Mouse (Mus musculus): Measurements from ENCODE around the gene Itga8. TPM values are rescaled to one million over a fixed set of nuclear protein-coding genes. Genes with fewer than 3 reads are reported as not detected.

Itga8 gene
- polyA plus RNA-seq, 1 experiment = 0.91 TPM

DNA sequence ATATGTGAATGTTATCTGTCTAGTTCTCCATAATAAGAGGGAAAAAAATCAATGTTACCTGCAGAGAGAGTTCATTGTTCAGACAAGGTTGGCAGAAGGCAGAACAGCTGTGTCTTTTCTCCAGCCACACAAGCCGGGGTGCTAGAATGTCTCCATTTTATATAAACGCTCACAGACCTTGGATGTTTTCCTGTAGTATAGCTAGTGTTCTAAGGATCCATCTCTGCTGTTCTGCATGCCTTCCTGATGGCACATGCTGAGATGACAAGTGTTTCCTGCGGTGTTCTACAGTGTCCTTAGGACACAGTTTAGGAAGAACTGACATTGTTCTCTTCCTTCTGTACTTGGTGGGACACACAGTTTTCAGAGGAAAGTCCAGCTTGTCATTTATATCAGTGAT, 192.4 kb downstream of the Itga8 start:
- Histone ChIP-seq H3K4me1 (ENCODE audit: control insufficient read depth, insufficient read depth, insufficient read length, low read length) (no peaks in the 10 kb centered on the region), H3K4me3 (ENCODE audit: insufficient read depth, low read depth, low read length) (no peak overlapping the region), H3K27ac (replicated peaks; ENCODE audit: low read depth, low read length) (no peak overlapping the region)

DNA sequence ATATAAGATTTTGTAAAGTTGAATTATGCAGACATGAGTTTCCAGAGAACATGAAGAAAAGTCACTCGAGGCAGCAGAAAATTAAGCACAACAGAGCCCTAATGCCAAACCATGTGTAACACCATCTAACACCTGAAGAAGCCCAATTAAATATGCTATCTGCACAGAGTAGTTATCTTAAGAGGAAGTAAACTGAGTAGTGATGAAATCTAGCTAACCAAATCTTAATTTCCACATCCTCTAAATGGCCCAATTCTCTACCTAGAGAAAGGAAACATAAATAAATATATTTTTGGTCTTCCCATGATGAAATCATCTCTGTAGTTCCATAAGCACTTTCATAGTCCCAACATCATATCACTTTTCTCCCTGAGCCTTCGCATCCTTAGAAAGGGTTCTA, 193.4 kb downstream of the Itga8 start:
- H3K4me1 ChIP-seq (ENCODE audit: control insufficient read depth, insufficient read depth, insufficient read length, low read length) = no peaks in the 10 kb centered on the region
- H3K4me3 ChIP-seq (ENCODE audit: insufficient read depth, low read depth, low read length) = no peak overlapping the region
- H3K27ac ChIP-seq (replicated peaks; ENCODE audit: low read depth, low read length) = no peak overlapping the region

DNA sequence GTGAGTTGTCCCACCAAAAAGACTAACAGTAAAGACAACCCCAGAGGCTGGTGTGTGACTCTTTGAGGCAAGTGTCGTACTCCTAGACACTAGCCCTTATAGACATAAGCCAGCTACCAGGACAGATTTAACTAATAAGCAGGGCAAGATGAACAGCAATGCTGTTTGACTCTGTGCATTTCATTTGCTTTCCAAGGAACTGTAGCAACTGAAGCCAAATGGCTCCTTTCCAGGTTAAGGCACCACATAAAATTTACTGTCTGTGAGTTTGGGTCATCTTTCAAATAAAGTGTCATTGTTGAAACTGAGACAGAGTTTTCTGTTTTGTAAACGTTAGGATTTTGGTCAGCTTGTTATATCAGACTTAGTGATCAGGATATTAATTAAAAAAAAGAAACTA, 194.5 kb downstream of the Itga8 start:
- Histone ChIP-seq H3K27ac (replicated peaks; ENCODE audit: low read depth, low read length) (no peak overlapping the region), H3K4me1 (ENCODE audit: control insufficient read depth, insufficient read depth, insufficient read length, low read length) (no peaks in the 10 kb centered on the region), H3K4me3 (ENCODE audit: insufficient read depth, low read depth, low read length) (no peak overlapping the region)

DNA sequence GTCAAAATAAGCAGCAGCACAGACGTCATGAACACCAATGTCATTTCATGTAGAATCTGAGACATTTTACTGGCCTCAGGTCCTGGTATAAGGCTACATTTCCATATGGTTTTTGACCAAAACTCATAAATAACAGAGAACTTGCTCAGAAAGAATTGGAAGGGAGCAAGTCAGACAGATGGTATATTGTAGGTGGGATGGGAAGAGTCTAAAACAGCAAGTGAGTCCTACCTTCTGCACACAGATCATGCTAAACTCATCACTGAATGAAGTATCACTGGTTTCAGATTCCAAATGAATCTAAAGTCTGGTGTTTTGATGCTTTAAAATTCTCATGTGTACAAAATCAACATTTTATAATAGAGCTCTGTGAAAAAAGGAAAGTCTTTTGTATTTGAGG, 198.5 kb downstream of the Itga8 start:
- Histone ChIP-seq H3K4me3 (ENCODE audit: insufficient read depth, low read depth, low read length) (no peak overlapping the region), H3K4me1 (ENCODE audit: control insufficient read depth, insufficient read depth, insufficient read length, low read length) (no peaks in the 10 kb centered on the region), H3K27ac (replicated peaks; ENCODE audit: low read depth, low read length) (no peak overlapping the region)

DNA sequence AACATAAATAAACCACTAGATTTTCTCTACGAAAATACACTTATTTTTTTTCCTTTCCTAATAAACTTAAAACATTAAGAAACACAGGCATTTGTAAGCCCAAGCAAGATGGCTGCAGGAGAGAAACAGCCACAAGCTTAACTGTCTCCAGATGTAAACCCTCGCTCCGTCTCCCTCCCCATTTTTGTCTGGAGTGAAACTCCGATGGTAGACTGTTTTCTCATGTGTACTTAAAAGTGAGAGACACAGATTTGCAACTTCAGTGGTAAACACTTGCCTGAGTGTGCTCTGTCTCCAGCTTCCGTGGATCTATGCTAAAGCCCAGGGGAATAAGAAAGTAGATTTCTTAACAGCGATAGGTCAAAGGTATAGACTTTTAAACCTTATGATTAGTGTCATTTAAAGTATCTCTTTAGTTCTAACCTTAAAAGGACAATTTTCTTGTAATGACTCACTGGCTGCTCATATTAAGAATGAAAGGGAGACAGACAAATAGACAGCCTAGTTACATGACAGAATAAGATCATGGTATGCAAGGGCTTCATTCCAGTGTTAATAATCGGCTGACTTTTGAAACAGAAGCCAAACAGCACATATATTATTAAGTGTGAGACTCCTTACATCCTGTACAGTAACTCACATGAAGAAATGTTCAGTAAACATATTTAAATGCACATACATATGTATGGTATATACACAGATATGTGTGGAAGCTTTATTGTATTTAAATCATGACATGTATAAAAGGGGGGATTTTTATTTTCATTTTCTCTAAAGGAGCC, 209.3 kb downstream of the Itga8 start:
- H3K4me1 ChIP-seq (ENCODE audit: control insufficient read depth, insufficient read depth, insufficient read length, low read length) = no peaks in the 10 kb centered on the region
- no peak overlapping the region for H3K27ac ChIP-seq (replicated peaks; ENCODE audit: low read depth, low read length)
- no peak overlapping the region for H3K4me3 ChIP-seq (ENCODE audit: insufficient read depth, low read depth, low read length)

DNA sequence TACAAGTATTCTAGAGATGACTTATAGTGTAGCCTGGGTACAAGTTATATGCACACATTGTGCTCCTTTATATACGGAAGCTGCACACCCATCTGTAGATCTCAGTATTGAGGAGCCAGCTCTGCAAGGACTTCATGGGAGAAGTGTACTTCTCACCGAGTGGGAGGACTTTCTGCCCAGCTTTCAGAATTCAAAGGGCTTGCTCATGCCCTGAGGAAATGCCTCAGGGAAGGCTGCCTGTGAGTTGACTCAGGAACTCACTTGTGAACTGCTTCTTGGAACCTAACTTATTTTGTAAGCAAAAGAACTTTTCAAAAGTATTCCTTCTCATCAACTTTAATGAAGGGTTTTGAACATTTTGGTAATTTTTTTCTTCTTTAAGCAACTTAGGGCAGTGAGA, 210.7 kb downstream of the Itga8 start:
- Histone ChIP-seq H3K4me1 (ENCODE audit: control insufficient read depth, insufficient read depth, insufficient read length, low read length) (no peaks in the 10 kb centered on the region), H3K4me3 (ENCODE audit: insufficient read depth, low read depth, low read length) (no peak overlapping the region), H3K27ac (replicated peaks; ENCODE audit: low read depth, low read length) (no peak overlapping the region)

GRCm38 (mm10) chr2:12085492-12085891, 216.2 kb downstream of the Itga8 start:
- H3K27ac ChIP-seq (replicated peaks; ENCODE audit: low read depth, low read length) = no peak overlapping the region
- no peak overlapping the region for H3K4me3 ChIP-seq (ENCODE audit: insufficient read depth, low read depth, low read length)
- H3K4me1 ChIP-seq (ENCODE audit: control insufficient read depth, insufficient read depth, insufficient read length, low read length) = no peaks in the 10 kb centered on the region

DNA sequence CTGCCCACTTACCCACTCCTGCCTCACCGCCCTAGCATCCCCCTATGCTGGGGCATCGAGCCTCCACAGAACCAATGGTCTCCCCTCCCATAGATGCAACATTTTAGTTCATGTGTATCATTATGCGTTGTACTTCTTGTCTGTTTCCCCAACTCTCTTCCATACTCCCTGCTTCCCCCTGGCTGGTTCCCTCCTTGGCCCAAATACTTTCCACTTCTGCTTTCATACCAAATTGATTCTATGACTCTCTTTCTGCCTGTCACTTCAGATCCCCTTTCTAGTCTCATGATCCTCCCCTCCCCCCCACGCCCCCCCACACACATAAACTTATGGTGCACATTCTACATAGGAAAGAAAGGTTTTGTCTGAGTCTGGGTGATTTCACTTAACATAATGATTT, 217.4 kb downstream of the Itga8 start:
- Histone ChIP-seq H3K27ac (replicated peaks; ENCODE audit: low read depth, low read length) (no peak overlapping the region), H3K4me1 (ENCODE audit: control insufficient read depth, insufficient read depth, insufficient read length, low read length) (no peaks in the 10 kb centered on the region), H3K4me3 (ENCODE audit: insufficient read depth, low read depth, low read length) (no peak overlapping the region)

DNA sequence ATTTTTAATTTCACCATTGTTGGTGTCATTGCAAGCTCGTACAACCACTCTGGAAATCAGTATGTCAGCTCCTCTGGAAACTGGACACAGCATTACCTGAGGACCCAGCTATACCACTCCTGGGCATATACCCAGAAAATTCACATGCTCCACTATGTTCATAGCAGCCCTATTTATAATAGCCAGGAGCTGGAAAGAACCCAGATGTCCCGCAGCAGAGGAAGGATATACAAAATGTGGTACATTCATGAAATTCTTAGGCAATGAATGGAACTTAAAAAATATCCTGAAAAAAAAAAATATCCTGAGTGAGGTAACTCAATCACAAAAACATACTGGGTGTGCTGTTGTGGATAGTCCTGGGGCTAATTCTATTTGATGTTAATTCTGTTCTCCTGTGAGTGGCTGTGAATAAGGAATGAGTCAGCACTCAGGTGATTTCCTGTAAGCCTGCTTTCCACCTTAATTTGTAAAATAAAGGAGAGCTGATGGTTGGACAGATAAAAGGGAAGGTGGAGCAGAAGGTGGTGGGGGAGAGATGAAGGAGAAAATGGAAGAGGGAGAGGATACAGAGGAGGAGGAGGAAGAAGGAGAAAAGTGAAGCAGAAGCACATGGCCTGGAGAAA, 224.3 kb downstream of the Itga8 start:
- Histone ChIP-seq H3K4me1 (ENCODE audit: control insufficient read depth, insufficient read depth, insufficient read length, low read length) (no peaks in the 10 kb centered on the region), H3K4me3 (ENCODE audit: insufficient read depth, low read depth, low read length) (no peak overlapping the region), H3K27ac (replicated peaks; ENCODE audit: low read depth, low read length) (no peak overlapping the region)

- Histone ChIP-seq H3K4me1 (ENCODE audit: control insufficient read depth, insufficient read depth, insufficient read length, low read length) (no peaks in the 10 kb centered on the region), H3K27ac (replicated peaks; ENCODE audit: low read depth, low read length) (no peak overlapping the region), H3K4me3 (ENCODE audit: insufficient read depth, low read depth, low read length) (no peak overlapping the region)
Measured at GRCm38 (mm10) chr2:12065669-12066399, 235.9 kb downstream of the Itga8 start.

DNA sequence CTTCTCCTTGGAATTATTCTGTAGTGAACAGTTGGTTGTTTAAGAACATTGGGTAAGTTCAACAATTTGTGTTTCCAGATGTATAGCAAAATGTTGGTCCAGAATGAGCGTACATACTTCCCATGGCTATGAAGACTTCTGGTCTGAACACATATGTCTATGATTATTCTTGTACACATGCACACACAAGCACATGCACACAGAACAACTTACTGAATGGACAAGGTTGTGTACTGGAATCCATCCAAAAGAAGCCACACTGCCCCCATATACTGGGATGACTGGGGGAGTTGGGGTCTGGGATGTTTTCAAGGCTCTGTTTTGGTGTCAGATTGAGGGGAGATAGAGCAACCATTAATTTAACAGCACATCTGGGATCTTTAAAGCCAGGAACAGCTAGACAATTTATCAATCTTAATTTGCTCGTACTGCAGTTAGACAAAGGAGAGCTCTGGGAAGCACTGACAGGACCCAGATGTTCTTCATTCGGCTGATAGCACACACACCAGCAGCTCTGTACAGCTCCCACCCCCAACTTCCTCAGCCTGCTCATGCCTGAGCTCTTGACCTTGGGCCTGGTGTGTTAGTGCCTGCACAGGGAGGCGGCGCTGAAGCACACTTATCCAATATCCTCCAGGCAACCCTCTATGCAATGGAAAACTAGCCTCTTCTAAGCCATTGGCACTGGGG, 241.5 kb downstream of the Itga8 start:
- Histone ChIP-seq H3K4me1 (ENCODE audit: control insufficient read depth, insufficient read depth, insufficient read length, low read length) (no peaks in the 10 kb centered on the region), H3K4me3 (ENCODE audit: insufficient read depth, low read depth, low read length) (no peak overlapping the region), H3K27ac (replicated peaks; ENCODE audit: low read depth, low read length) (no peak overlapping the region)

Other genes with a start within 250 kb of the Itga8 start
- gene Mindy3, start 117.5 kb upstream of the Itga8 start, polyA plus RNA-seq (2012; ENCODE audit: insufficient read depth, insufficient read length, missing spikeins) = 31.1 and 38.9 TPM in 2 replicates